Mouse (Mus musculus) liver, embryonic 15.5 days (tissue): ENCODE results near the gene Ly6g6e. TPM values are rescaled to one million over a fixed set of nuclear protein-coding genes. Genes with fewer than 3 reads are reported as not detected.

ENCODE experiments used
- ATAC-seq: fragments of 200-750 bp; cut with Nextera tagmentation; 2 replicates; pipeline ENCODE4 v1.8.0; 2017; ENCODE audit warnings: moderate number of reproducible peaks, mild to moderate bottlenecking, moderate library complexity; ENCODE audit not compliant: insufficient read depth
- H3K27ac ChIP-seq: fragments of 300-500 bp; sonication (generic); replicated peaks from 2 replicates; pipeline ENCODE4 v1.5.1; 2015; ENCODE audit warnings: mild to moderate bottlenecking, inconsistent platforms
- H3K27me3 ChIP-seq: fragments of 300-500 bp; sonication (generic); 2 replicates; pipeline ENCODE4 v1.6.1; 2015; ENCODE audit warnings: mild to moderate bottlenecking, inconsistent platforms
- H3K36me3 ChIP-seq: fragments of 300-500 bp; sonication (generic); replicated peaks from 2 replicates; pipeline ENCODE4 v1.6.1; 2015; ENCODE audit warnings: moderate library complexity, mild to moderate bottlenecking, inconsistent platforms
- H3K4me1 ChIP-seq: fragments of 300-500 bp; sonication (generic); replicated peaks from 2 replicates; pipeline ENCODE4 v1.6.1; 2015; ENCODE audit warnings: inconsistent platforms
- H3K4me2 ChIP-seq: fragments of 300-500 bp; sonication (generic); 2 replicates; pipeline ENCODE4 v1.6.1; 2015; ENCODE audit warnings: moderate library complexity, mild to moderate bottlenecking, inconsistent platforms
- H3K4me3 ChIP-seq: fragments of 300-500 bp; sonication (generic); replicated peaks from 2 replicates; pipeline ENCODE4 v1.5.1; 2015; ENCODE audit warnings: mild to moderate bottlenecking, inconsistent platforms
- H3K9ac ChIP-seq: fragments of 300-500 bp; sonication (generic); 2 replicates; pipeline ENCODE4 v1.6.1; 2015; ENCODE audit warnings: moderate library complexity, mild to moderate bottlenecking, inconsistent platforms
- H3K9me3 ChIP-seq: fragments of 300-500 bp; sonication (generic); replicated peaks from 2 replicates; pipeline ENCODE4 v1.6.1; 2016; ENCODE audit warnings: inconsistent platforms
- whole genome bisulfite sequencing: fragments of 180-500 bp; shearing (Covaris S2); methylation state at CpG from one replicate; pipeline ENCODE4 v1.1.7; 2015; ENCODE audit warnings: mixed read lengths; ENCODE audit not compliant: insufficient replicate concordance; 5-methylcytosine and 5-hydroxymethylcytosine counted together
- polyA plus RNA-seq: library from polyadenylated mRNA; unstranded; fragments of >200 nt; fragmentation: Nextera tagmentation; extraction: Ambion mirVana; gene quantifications from 2 replicates; pipeline ENCODE4 v1.2.1, GENCODE M21; 2015

Gene Ly6g6e
- polyA plus RNA-seq, 1 experiment from 2014 or later, result 0.12 TPM

DNA sequence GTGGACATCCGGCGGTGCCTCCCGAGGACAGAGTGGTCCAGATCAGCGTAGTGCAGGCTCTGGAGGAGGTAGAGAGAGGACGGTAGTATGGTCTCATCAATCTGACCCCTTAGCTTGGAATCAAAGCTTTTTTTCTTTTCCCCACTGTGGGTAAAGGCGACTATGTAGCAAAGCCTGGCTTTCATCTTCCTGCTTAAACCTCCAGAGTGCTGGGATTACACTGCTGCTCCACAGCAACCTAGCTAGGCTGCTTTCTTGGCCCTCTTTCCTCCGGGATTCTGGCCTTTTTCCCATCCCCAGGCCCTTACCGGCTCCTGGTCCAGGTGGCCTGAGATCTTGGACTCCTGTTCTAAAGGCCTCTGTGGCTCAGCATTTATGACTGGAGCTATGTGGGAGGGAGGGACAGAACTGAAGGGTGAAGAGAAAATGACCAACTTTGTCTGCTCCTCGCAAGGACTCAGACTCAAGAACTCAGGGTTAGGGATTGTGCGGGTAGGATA lies 12.3 kb upstream of the Ly6g6e start:
- H3K36me3 ChIP-seq, result no peaks in the 10 kb centered on the region
- no peak for ATAC-seq
- H3K9me3 ChIP-seq, result no peaks in the 10 kb centered on the region
- peak overlapping the region; percentile 37 for H3K4me3 ChIP-seq
- no peak overlapping the region for H3K9ac ChIP-seq
- no peak overlapping the region for H3K27ac ChIP-seq
- peaks cover 46% of the 10 kb centered on the region for H3K4me1 ChIP-seq
- peak overlapping the region; percentile 71 for H3K4me2 ChIP-seq
- H3K27me3 ChIP-seq, result peaks cover 85% of the 10 kb centered on the region
- WGBS, result 28% methylated on average over 10 of the region's 10 CpGs

DNA sequence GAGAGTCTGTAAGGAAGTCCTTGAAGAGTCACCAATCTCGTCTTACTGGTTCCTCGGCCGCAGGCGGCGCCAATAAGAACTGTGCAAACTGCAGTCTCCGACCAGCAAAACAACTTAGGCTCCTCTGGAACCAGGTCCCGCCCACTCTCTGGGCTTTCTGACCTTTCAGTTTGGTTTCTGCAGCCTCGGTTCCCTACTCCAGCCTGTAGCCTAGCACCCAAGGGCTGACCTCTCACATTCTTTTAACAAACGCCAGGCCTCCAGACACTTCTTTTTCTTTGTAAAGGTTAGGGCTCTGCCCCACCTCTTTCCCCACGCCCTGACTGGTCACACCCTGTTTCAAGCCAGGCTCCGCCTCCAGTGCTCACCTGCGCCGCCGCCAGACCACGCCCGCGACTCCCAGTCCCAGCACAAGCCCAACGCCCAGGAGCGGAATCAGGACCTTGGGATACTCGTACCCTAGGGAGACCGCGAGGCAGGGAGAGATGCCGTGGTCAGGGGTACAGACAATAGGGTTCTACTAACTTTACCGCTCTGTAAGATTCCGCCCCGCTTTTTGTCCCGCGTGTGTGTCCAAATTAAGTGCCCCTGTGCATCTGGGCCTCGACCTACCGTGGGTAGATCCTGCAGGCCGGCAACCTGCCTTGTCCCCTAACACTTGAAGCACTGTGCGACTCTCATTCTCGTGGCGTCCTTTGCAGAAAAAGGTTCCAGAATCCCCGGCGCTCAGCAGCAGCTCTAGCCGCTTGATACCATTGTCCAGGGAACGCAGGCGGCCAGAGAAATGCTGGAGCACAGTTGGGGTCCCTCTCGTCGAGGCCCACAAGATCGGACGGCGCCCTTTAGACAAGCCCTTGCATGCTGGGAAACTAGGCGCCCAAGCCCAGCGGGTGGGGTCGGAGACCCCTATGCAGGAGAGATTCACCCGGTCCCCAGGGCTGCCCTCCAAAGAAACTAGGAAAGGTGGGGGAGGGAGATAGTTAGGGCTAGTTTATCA lies 11.5 kb upstream of the Ly6g6e start, which contains the start of gene Ly6g6c:
Gene Ly6g6c, plus strand, starts transcription at position 438 of the 997 bp plus-strand sequence.
- Histone ChIP-seq H3K4me3 (peak within 1 kb of the TSS; percentile 37), H3K36me3 (no peaks in the 10 kb centered on the region), H3K9me3 (no peaks in the 10 kb centered on the region), H3K27ac (no peak within 1 kb of the TSS), H3K9ac (no peak within 1 kb of the TSS; the same call in 1 of the 2 replicates), H3K4me1 (peaks cover 38% of the 10 kb centered on the region), H3K4me2 (peak within 1 kb of the TSS; percentile 71), H3K27me3 (peaks cover 81% of the 10 kb centered on the region)
- 0 out of 2 replicates have a peak, but pooled peaks have one; percentile 14 for ATAC-seq
- WGBS, result under 1% methylated on average over 48 of the region's 48 CpGs

DNA sequence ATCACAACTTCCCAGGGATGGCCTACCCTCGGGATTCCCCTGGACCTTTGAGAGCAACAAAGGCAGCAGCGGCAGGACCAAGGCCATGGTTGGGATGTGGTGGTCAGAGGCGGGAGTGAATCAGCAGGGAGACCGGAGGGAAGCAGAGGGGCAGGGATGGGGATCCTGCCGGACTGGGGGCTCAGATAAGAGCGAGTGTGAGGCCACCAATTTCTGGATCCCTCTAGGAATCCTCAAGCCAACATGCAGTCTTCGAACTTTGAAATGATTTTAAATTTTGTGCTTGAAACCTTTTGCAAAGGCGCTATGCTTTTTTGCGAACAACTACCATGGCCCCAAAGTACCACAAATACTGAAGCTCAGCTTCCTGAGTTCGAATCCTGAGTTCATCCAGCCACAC lies 10.6 kb upstream of the Ly6g6e start, which contains the start of gene Mpig6b:
Gene Mpig6b, minus strand, starts transcription at position 101 of the 400 bp plus-strand sequence.
- no peak within 1 kb of the TSS for H3K27ac ChIP-seq
- 34% methylated on average over 10 of the region's 10 CpGs for WGBS
- no peaks in the 10 kb centered on the region for H3K9me3 ChIP-seq
- peak within 1 kb of the TSS; percentile 71 for H3K4me2 ChIP-seq
- no peak for ATAC-seq
- no peaks in the 10 kb centered on the region for H3K36me3 ChIP-seq
- no peak within 1 kb of the TSS; the same call in 1 of the 2 replicates for H3K9ac ChIP-seq
- H3K27me3 ChIP-seq, result peaks cover 82% of the 10 kb centered on the region
- peak within 1 kb of the TSS; percentile 37 for H3K4me3 ChIP-seq
- peaks cover 35% of the 10 kb centered on the region for H3K4me1 ChIP-seq

DNA sequence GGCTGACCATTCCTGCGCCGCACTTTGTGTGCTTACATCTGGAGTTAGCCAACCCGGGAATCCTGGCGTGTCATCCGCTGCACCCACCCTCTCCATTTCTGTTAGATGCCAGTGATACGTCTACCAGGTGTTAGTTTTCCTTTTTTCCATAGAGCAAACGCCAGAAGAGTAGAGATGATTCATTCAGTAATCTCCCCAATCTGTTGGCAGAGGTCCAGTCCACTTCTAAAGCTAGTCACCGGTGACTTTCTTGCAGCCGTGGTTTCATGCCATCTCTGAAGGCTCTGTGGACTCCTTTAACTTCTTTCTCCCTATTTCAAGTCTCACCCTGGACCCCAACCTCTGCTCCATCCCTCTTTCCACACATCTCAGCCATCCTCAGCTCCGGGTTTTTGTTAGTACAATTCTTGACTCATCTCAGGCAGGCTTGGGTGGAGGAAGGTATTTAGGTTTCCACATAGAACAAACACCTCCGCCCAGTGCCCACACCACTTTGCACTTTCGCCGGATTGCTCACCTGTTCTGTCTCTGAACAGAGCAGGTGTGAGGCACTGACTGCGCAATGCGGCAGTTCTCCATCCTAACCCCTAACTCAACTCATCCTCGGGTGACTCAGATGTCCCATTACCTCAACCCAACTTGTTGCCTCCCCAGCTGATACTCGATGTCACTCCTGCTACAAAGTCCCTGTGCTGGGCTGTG lies 8.3 kb upstream of the Ly6g6e start:
- no peak overlapping the region for H3K27ac ChIP-seq
- H3K4me2 ChIP-seq, result no peak overlapping the region
- 67% methylated on average over 17 of the region's 17 CpGs for WGBS
- H3K36me3 ChIP-seq, result no peaks in the 10 kb centered on the region
- no peak overlapping the region for H3K4me3 ChIP-seq
- H3K27me3 ChIP-seq, result peaks cover 75% of the 10 kb centered on the region
- H3K9me3 ChIP-seq, result no peaks in the 10 kb centered on the region
- H3K4me1 ChIP-seq, result peaks cover 31% of the 10 kb centered on the region
- no peak overlapping the region for H3K9ac ChIP-seq
- no peak for ATAC-seq

DNA sequence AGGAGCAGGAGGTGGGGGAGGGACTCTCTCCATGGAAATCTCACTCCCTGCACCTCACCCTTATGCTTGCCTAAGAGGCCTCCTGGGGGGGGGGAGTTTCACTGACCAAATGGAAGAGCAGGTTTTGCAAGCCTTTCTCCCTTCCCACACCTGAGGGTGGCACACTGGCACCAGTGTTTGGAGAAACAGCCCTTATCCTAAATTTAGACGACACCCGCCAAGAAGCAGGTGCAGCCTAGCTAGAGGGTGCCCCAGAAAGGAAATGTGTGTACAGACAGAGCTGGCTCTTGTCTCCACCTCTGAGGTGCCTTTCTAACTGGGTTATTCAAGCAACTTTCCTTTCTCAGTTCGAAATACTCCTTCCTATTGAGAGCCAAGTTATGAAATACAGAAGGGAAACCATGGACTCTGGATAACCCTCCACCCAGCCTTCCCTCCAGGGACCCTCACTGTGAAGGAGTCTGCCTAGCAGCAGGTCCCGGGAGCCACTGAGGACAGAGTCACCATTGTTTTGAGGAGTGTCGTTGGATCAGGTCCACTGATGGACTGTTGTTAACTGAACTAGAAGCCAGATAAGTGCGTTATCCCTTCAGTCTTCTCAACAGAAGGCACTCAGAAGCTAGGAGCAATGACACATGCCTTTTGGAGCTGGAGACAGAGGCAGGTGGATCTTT lies 6.0 kb upstream of the Ly6g6e start:
- Histone ChIP-seq H3K4me2 (no peak overlapping the region), H3K9me3 (no peaks in the 10 kb centered on the region), H3K4me1 (peaks cover 17% of the 10 kb centered on the region), H3K9ac (no peak overlapping the region), H3K36me3 (no peaks in the 10 kb centered on the region), H3K27me3 (peaks cover 60% of the 10 kb centered on the region), H3K27ac (no peak overlapping the region), H3K4me3 (no peak overlapping the region)
- WGBS, result 33% methylated on average over 6 of the region's 6 CpGs
- no peak for ATAC-seq

DNA sequence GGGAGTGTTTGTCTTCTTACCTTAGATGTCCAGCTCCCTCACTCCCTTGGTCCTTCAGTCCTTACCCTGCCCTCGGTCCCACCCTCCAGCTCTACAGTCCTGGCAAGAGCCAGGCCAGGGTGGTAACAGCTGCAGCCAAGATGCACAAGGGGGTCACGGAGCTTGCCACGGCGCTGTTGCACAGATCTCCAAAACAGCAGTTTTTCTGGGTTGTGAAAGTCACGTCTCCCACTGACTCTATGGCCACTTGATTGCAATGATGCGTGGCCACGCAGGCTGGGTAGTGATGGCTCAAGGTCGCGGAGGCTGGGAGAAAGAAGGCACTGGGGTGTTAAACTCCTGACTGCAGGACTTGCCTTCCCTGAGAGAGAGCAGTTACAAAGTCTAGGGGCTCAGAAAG lies 5.2 kb upstream of the Ly6g6e start:
- H3K9ac ChIP-seq, result no peak overlapping the region
- H3K27me3 ChIP-seq, result peaks cover 52% of the 10 kb centered on the region
- no peak overlapping the region for H3K27ac ChIP-seq
- H3K9me3 ChIP-seq, result no peaks in the 10 kb centered on the region
- 67% methylated on average over 9 of the region's 9 CpGs for whole genome bisulfite sequencing
- no peak for ATAC-seq
- peaks cover 14% of the 10 kb centered on the region for H3K4me1 ChIP-seq
- H3K4me3 ChIP-seq, result no peak overlapping the region
- no peak overlapping the region for H3K4me2 ChIP-seq
- no peaks in the 10 kb centered on the region for H3K36me3 ChIP-seq

DNA sequence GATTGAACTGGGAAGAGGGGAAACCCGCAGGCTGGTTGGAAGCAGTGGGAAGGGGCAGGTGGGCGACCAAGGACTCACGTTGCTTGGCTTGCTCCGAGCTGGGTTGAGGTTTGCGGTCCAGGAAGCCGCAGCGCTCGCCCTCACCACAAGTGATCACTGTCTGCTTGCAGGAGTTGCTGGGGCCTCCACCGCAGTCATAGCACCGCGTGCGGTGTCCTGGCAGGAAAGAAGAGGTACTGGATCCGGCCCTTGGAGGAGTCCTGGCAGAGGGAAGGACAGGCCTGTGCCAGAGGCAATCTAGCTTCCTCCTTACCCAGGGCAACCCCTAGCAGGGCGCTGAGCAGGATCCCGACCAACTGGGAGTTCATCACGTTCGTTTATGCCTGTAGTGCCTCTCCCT lies 2.6 kb upstream of the Ly6g6e start:
- 24% methylated on average over 17 of the region's 17 CpGs for WGBS
- H3K36me3 ChIP-seq, result no peaks in the 10 kb centered on the region
- no peak overlapping the region; the same call in 1 of the 2 replicates for H3K9ac ChIP-seq
- H3K27me3 ChIP-seq, result peaks cover 44% of the 10 kb centered on the region
- H3K4me3 ChIP-seq, result no peak overlapping the region
- H3K4me1 ChIP-seq, result peaks cover 31% of the 10 kb centered on the region
- ATAC-seq, result no peak
- H3K27ac ChIP-seq, result no peak overlapping the region
- no peaks in the 10 kb centered on the region for H3K9me3 ChIP-seq
- no peak overlapping the region for H3K4me2 ChIP-seq

DNA sequence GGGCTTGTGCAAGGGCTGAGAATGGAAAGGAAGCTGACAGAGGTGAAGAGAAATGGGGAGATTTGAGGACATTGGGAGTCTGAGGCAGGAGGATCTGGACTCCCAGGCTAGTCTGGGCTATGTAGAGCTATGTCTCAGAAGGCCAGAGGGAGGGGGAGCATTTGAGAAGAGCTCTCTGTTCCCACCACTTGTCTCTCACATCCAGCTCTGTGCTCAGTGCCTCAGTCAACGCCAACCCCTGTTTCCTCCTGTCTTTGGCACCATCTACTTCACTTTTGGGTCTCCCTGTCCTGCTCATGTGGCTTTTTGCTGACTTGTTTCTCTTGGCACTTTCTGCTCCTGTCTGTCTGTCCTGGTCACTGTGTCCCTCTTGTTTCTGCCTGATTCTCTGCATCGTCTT lies 583 bp downstream of the Ly6g6e start:
- Histone ChIP-seq H3K4me2 (no peak overlapping the region), H3K27ac (no peak overlapping the region), H3K4me1 (peaks cover 46% of the 10 kb centered on the region), H3K27me3 (peaks cover 30% of the 10 kb centered on the region), H3K36me3 (no peaks in the 10 kb centered on the region), H3K9me3 (no peaks in the 10 kb centered on the region), H3K9ac (no peak overlapping the region), H3K4me3 (no peak overlapping the region)
- WGBS, result 18% methylated on average over 2 of the region's 2 CpGs
- no peak for ATAC-seq

DNA sequence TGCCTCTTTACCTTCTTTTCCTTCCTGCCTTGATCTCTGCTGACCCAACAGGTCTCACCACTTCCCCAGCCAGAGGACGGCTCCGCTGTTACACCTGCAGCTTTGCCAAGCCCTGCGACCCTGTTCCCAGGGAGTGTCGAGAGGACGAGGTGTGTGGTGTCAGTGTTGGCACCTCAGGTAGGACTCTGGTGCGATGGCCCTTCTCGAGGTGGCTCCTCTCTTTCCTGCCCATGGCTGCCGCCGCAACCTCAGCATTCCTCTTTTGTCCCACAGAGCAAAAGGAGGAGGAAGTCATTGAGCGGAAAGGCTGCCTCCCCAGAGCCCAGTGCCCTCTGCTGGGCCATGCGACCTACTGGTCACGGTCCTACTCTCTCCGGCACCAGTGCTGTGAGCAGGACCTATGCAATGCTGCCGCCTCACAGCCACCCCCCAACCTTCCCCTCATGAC lies 1.1 kb downstream of the Ly6g6e start, which contains the start of gene Ly6g6d:
Gene Ly6g6d, minus strand, starts transcription at position 280 of the 448 bp plus-strand sequence.
- Histone ChIP-seq H3K9ac (no peak within 1 kb of the TSS), H3K36me3 (no peaks in the 10 kb centered on the region), H3K27me3 (peaks cover 29% of the 10 kb centered on the region), H3K4me3 (no peak within 1 kb of the TSS), H3K9me3 (no peaks in the 10 kb centered on the region), H3K4me2 (peak within 1 kb of the TSS; percentile 29), H3K27ac (no peak within 1 kb of the TSS), H3K4me1 (peaks cover 46% of the 10 kb centered on the region)
- ATAC-seq, result no peak
- 13% methylated on average over 14 of the region's 14 CpGs for WGBS

DNA sequence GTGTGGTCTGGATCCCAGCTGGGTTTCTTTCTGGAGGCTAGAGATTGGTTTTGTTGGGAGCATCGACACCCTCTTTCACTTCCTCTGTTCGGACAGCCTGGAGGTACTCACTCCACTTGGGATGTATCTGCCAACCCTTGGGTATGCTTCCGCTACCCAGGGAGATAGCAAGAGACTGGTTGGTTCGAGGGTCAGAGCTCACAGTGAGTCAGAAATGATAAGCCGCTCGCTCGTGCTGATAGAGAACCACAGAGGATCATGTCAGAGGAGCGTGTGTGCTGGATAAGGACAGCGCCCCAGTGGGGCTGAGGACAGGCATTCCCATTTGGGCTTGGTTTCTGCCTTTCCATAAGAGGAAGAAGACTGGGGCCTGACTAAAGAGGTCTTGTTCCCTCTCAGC lies 3.1 kb downstream of the Ly6g6e start:
- H3K4me1 ChIP-seq, result peaks cover 47% of the 10 kb centered on the region
- peak overlapping the region; percentile 39 for H3K4me3 ChIP-seq
- peak overlapping the region; percentile 70 for H3K4me2 ChIP-seq
- peaks cover 18% of the 10 kb centered on the region for H3K27me3 ChIP-seq
- no peaks in the 10 kb centered on the region for H3K9me3 ChIP-seq
- peak overlapping the region; percentile 23 for H3K9ac ChIP-seq
- H3K27ac ChIP-seq, result peak overlapping the region; percentile 85
- WGBS, result 13% methylated on average over 9 of the region's 9 CpGs
- ATAC-seq, result peak; percentile 96
- H3K36me3 ChIP-seq, result no peaks in the 10 kb centered on the region
